Mouse (Mus musculus): Measurements from ENCODE around the gene Fgd2.
A peak's percentile ranks its signal among the peaks of the same experiment; 100 is the strongest.
"Not testable (repeated sequence)": the region's sequence is repeated elsewhere in the genome, so short reads cannot be mapped to it uniquely, and the experiment has no call there.

The Fgd2 gene

GRCm38 (mm10) chr17:29361982-29362691, 1.4 kb downstream of the Fgd2 start:
- no peak for DNase-seq (ENCODE audit: low spot score)

GRCm38 (mm10) chr17:29363109-29363508, 2.4 kb downstream of the Fgd2 start:
- DNase-seq (ENCODE audit: low spot score): no peak

GRCm38 (mm10) chr17:29365105-29365621, 4.4 kb downstream of the Fgd2 start:
- DNase-seq (ENCODE audit: low spot score): no peak

- DNase-seq (ENCODE audit: low spot score): peak; percentile 38
Observed at GRCm38 (mm10) chr17:29368726-29369125, 8.0 kb downstream of the Fgd2 start.

DNA sequence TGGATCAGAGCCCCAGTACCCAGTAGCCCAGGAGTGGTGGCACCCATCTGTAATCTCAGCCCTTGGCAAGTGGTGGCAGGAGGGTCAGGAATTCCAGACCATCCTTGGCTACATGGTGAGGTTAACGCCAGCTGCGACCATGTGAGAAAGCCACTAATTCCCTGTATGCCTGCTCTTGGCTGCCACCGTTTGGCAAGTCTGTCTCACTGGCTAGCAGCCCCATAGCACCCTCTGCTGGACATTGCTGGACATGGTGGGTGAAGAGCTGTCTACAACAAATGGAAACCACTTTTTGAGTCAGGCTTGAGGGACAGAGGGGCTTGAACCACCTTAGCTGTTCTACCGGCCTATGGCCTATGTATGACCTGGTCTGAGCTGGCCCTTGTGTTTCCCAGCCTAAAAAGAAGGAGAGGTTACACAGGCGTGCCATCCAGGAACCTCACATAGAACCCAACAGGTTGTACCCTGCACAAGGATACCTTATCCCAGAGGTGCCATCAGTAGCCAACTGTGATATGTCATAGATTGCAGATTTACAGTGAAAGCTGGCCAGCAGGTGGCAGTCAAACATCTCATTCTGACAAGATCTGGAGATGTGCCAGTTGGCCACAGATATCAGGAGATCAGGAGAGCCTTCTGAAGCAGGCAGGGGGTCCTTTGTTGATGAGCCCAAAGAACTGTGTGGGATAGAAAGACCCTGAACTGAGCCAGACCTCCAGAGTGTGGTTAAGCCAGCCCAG, 10.4 kb downstream of the Fgd2 start:
- peak; percentile 96 for DNase-seq (ENCODE audit: low spot score)

- no peak for DNase-seq (ENCODE audit: low spot score)
Observed at GRCm38 (mm10) chr17:29375871-29376270, 15.2 kb downstream of the Fgd2 start.

DNA sequence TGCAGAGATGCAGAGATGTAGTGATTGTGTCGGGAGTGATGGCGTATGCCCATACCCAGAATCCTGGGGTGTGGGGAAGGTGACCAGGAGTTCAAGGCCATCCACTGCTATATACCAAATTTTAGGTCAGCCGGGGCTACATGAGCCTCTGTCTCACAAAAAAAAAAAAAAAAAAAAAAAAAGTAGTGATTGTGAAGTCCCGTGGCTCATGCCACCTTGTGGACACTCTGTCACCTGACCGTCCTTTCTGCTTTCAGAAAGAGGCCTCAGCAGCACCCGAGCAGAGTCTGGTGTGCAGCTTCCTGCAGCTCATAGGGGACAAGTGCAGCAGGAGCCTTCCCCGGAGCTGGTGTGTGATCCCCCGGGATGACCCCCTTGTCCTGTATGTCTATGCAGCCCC, 17.3 kb downstream of the Fgd2 start:
- DNase-seq (ENCODE audit: low spot score): no peak

- no peak for DNase-seq (ENCODE audit: low spot score)
Observed at GRCm38 (mm10) chr17:29380241-29380640, 19.5 kb downstream of the Fgd2 start.

DNA sequence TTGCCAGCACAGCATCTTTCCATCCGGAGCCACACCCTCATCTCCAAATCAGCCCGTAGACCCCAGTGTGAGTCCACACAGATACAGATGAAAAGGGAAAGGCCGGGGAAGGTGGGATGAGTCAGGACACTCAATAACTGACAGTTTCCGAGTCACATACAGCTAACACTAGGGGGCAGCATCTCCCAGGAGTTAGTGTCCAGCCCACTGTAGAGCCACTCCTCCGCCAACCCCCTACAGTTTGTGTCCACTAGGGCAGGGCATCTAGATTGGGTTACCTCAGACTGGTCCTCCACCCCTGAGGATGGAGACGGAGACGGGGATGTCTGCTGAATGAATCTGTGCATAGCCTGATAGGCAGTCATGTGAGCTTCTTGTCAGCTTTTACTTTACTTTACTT, 20.8 kb downstream of the Fgd2 start:
- peak; percentile 94 for DNase-seq (ENCODE audit: low spot score)

DNA sequence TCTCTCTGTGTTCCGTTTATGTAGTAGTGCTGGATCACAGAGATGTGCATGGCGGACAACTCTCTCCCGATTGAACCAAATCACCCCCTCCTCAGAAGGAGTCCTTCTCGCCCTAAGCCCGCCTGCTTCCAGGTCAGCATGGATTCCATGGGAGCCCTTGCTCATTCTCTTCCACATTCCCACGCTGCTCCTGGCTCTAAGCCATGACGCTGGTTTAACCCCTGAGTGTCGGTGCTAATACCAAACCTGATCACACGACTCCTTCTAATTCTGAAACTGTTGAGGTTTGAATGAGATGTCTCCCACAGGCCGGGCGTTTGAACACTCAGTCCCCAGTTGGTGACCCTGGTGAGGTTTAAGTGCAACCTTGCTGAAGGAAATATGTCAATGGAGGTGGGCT, 21.7 kb downstream of the Fgd2 start:
- no peak for DNase-seq (ENCODE audit: low spot score)

GRCm38 (mm10) chr17:29383923-29384322, 23.2 kb downstream of the Fgd2 start:
- no peak for DNase-seq (ENCODE audit: low spot score)

- DNase-seq (ENCODE audit: low spot score): no peak
Observed at GRCm38 (mm10) chr17:29384850-29385438, 24.2 kb downstream of the Fgd2 start.

DNA sequence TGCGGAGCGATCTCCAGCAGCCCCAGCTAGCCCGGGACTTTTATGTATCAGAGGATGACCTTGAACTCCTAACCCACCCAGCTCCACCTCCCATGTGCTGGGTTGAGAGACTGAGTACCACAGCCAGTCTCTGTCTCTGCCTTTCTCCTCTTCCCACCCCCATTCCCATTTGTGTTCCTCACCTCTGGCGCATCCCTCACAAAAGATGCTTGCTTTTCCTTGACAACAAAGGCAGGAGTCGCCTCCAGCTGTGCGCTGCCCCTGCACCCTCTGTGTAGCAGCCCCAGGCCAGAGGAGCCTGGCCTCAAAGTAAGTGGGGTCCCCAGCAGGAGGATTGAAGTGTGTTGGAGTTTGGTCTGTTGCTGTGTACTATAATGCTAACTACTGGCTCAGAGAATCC, 25.0 kb downstream of the Fgd2 start:
- DNase-seq (ENCODE audit: low spot score): no peak

DNA sequence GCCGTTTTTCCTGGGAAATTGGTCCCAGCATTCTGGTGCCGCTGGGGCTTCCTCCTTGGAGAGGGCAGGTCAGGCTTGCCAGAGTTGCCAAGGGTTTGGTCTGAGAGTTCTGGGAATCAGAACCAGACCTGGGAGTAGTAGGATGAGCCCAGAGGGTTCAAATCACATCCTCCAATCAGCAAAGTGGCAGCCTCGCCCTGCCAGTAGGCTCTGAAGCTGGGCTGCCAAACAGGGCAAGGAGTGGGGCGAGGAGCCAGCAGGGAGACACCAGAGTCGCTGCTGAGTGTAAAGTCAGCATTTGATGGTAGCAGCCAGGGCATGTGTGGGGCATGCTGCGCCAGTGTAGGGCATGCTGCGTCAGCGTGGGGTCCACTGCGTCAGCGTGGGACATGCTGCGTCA, 28.3 kb downstream of the Fgd2 start:
- no peak for DNase-seq (ENCODE audit: low spot score)

GRCm38 (mm10) chr17:29391280-29391679, 30.6 kb downstream of the Fgd2 start:
- DNase-seq (ENCODE audit: low spot score): no peak

DNA sequence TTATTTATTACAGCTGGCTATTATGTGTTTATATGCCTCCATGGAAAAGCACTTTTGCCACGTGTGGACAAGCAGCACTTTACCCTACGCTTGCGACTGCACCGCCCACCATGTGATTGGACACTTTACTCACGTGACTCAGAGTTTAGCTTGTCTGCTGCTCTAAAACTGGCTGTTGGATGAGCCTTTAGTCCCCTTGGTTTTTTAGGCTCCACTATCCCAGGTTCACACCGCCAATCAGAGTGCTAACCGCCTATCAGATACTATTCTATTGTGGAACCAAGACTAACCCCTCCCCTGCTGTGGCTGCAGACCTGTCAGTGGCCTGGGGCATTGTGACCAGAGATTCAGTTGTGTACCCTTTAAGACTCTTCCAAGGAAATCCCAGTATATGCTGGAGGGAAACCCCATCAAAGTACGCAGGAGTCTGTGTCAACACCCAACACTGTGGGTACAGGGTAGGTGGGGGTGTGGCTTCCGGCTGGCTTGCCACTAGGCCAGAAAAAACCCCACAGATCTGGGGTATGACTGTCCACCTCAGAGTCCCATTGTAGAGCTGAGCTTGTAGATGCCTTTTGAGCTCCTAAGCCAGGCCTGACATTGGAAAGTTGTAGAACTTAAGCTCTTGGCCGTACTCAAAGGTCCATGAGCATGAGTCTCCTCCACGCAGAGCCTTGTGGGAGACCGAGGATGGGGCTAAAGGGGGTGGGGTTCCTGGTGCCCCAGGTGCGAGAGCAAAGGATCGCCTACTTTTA, 32.8 kb downstream of the Fgd2 start:
- no peak for DNase-seq (ENCODE audit: low spot score)

DNA sequence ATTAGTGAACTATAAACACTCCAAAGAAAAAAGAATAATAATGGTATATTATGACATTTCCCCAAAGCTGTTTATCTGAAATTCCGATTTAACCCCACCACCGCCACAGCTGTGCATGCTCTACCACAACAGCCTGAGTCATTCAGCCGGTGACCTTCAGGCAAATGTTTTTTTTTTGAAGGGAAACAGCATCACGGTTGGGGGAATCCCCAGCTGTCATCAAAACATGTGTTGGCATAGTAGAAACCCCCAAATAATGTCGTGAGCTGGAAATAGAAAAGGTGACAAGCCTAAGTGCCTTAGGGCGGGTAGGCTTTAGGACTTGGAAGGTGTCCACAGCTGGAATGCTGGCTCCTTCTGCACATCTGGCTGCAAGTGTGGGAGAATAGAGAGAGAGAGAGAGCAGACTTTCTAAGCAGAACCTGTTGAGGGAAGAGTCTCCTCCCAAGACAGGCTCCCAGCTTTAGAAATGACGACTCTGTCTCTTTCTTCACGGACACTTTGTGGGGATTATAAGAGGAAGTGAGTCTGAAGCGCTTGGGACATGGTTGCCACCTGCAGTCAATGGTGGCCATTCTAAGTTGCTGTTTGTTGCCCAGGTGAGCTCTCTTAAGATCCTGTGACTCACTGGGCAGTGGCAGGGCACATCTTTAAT, 33.5 kb downstream of the Fgd2 start:
- no peak for DNase-seq (ENCODE audit: low spot score)

DNA sequence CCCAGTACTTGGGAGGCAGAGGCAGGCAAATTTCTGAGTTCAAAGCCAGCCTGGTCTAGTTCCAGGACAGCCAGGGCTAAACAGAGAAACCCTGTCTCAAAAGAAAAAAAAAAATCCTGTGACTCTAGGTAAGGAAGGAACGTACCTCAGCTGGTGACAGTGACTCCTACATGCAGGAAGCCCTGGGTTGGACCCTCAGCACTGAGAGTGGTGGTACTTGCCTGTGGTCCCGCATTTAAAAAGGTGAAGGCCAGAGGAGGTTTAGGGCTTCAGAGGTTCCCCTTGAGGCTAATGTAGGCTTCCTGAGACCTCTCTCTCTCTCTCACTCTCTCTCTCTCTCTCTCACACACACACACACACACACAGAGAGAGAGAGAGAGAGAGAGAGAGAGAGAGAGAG, 34.0 kb downstream of the Fgd2 start:
- DNase-seq (ENCODE audit: low spot score): not testable (repeated sequence)

GRCm38 (mm10) chr17:29395381-29395780, 34.7 kb downstream of the Fgd2 start:
- DNase-seq (ENCODE audit: low spot score): no peak

DNA sequence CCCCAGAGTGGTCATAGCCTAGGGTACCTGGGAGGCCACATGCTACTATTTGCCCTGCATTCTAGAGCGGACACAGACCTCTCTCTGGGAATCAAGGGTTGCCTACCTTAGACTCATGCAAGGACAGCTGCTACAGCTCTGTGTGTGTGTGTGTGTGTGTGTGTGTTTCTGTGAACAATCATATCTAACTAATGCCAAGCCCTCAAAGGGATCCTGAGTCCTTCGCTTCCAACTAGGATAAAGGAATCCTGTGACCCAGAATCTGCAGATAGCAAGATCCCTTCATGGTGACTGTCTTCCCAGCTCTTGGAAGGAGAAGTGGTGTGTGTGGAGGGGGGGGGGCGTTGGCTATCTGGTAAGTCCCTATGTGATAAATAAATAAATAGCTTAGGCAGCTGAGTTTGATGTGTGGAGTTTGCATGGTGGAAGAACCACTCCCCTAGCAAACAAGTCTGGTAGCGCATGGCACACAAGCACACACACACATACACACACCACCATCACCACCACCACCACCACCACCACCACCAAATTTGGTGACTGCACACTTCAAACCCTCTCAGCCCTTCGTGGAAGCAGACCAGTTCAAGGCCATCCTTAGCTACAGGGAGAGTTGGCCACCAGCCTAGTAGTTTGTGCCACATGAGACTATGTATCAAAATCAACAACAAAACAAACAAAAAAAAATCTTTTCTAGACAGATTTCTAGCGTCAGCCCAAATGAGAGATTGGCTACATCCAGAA, 35.5 kb downstream of the Fgd2 start:
- DNase-seq (ENCODE audit: low spot score): no peak

GRCm38 (mm10) chr17:29396821-29397242, 36.1 kb downstream of the Fgd2 start:
- DNase-seq (ENCODE audit: low spot score): peak; percentile 94

All from embryo, embryonic 10 days (tissue).